Mouse (Mus musculus) fat pad, adult 2 months (tissue): ENCODE measurements around the gene Klhdc8b.

Source experiments
- DNase-seq: peaks from one replicate; pipeline ENCODE4 v3.0.0-alpha.2; 2011; ENCODE audit warnings: low read depth, low spot score; ENCODE audit errors: extremely low read depth

The Klhdc8b gene

GRCm38 (mm10) chr9:108451519-108452160 is 9.7 kb downstream of the Klhdc8b start:
- DNase-seq, result no peak

GRCm38 (mm10) chr9:108451170-108451493 is 10.2 kb downstream of the Klhdc8b start:
- DNase-seq, result no peak

- no peak for DNase-seq
Measured at GRCm38 (mm10) chr9:108450292-108451169, 10.8 kb downstream of the Klhdc8b start.

- DNase-seq, result no peak
Measured at GRCm38 (mm10) chr9:108449860-108450259, 11.5 kb downstream of the Klhdc8b start.

- DNase-seq, result no peak
Measured at GRCm38 (mm10) chr9:108445125-108445524, 16.3 kb downstream of the Klhdc8b start.

- no peak for DNase-seq
Measured at GRCm38 (mm10) chr9:108441236-108441919, 20.0 kb downstream of the Klhdc8b start.

- DNase-seq, result no peak
Measured at GRCm38 (mm10) chr9:108440485-108440884, 20.9 kb downstream of the Klhdc8b start.

- no peak for DNase-seq
Measured at GRCm38 (mm10) chr9:108439176-108439575, 22.2 kb downstream of the Klhdc8b start.

- DNase-seq, result no peak
Measured at GRCm38 (mm10) chr9:108436182-108436581, 25.2 kb downstream of the Klhdc8b start, which contains the start of gene BC048562. BC048562 (plus strand) TSS chr9:108436482.

GRCm38 (mm10) chr9:108431431-108432067 is 29.8 kb downstream of the Klhdc8b start:
- no peak for DNase-seq

GRCm38 (mm10) chr9:108428384-108428783 is 33.0 kb downstream of the Klhdc8b start, which contains the start of gene Ccdc36:
Ccdc36 (minus strand) TSS chr9:108428484.
- no peak for DNase-seq

GRCm38 (mm10) chr9:108412221-108412620 is 49.2 kb downstream of the Klhdc8b start:
- DNase-seq, result no peak

GRCm38 (mm10) chr9:108411381-108411942 is 49.9 kb downstream of the Klhdc8b start:
- DNase-seq, result no peak

GRCm38 (mm10) chr9:108409535-108409934 is 51.8 kb downstream of the Klhdc8b start:
- DNase-seq, result no peak

- DNase-seq, result no peak
Measured at GRCm38 (mm10) chr9:108404451-108404850, 56.9 kb downstream of the Klhdc8b start.

- no peak for DNase-seq
Measured at GRCm38 (mm10) chr9:108403081-108403480, 58.3 kb downstream of the Klhdc8b start.

- DNase-seq, result no peak
Measured at GRCm38 (mm10) chr9:108401186-108401960, 60.0 kb downstream of the Klhdc8b start.

GRCm38 (mm10) chr9:108398324-108398723 is 63.1 kb downstream of the Klhdc8b start:
- DNase-seq, result no peak
